Mouse (Mus musculus) cerebellum, adult (tissue): ENCODE data around the gene Agrp.
"Not testable (repeated sequence)": the region's sequence is repeated elsewhere in the genome, so short reads cannot be mapped to it uniquely, and the experiment has no call there.

Source experiments
- ATAC-seq: cut with Nextera tagmentation; 2 replicates; pipeline ENCODE4 v1.9.2; 2017; ENCODE audit warnings: mild to moderate bottlenecking, moderate library complexity, mixed read lengths; ENCODE audit not compliant: insufficient number of reproducible peaks, low FRiP score, low TSS enrichment

Gene Agrp

GRCm38 (mm10) chr8:105604804-105605381 is 32.3 kb downstream of the Agrp start, which contains the start of gene Ripor1:
Gene Ripor1, plus strand, starts transcription at chr8:105605255.
- ATAC-seq = peak; percentile 60

- ATAC-seq = not testable (repeated sequence)
These were observed 34.7 kb downstream of the Agrp start for GRCm38 (mm10) chr8:105602540-105602939.

- no peak for ATAC-seq
These were observed 35.9 kb downstream of the Agrp start for GRCm38 (mm10) chr8:105601301-105601700.

- no peak for ATAC-seq
These were observed 38.4 kb downstream of the Agrp start for GRCm38 (mm10) chr8:105598777-105599176.

- peak; percentile 70 for ATAC-seq
These were observed 40.7 kb downstream of the Agrp start for GRCm38 (mm10) chr8:105596362-105597034.

- no peak for ATAC-seq
These were observed 42.5 kb downstream of the Agrp start for GRCm38 (mm10) chr8:105594451-105595242.

- ATAC-seq = no peak
These were observed 43.3 kb downstream of the Agrp start for GRCm38 (mm10) chr8:105593859-105594258.

- ATAC-seq = no peak
These were observed 44.8 kb downstream of the Agrp start for GRCm38 (mm10) chr8:105592431-105592830.

GRCm38 (mm10) chr8:105579719-105580118 is 57.5 kb downstream of the Agrp start:
- no peak for ATAC-seq

GRCm38 (mm10) chr8:105575538-105575937 is 61.7 kb downstream of the Agrp start:
- no peak; the same call in 1 of the 2 replicates for ATAC-seq

- ATAC-seq = no peak
These were observed 62.5 kb downstream of the Agrp start for GRCm38 (mm10) chr8:105574741-105575140.

GRCm38 (mm10) chr8:105573427-105573826 is 63.8 kb downstream of the Agrp start:
- no peak for ATAC-seq

- no peak for ATAC-seq
These were observed 65.4 kb downstream of the Agrp start for GRCm38 (mm10) chr8:105571810-105572209.

- ATAC-seq = no peak; the same call in 1 of the 2 replicates
These were observed 70.2 kb downstream of the Agrp start for GRCm38 (mm10) chr8:105566703-105567595.

- peak; percentile 95 for ATAC-seq
These were observed 71.1 kb downstream of the Agrp start, which contains the start of gene Atp6v0d1 for GRCm38 (mm10) chr8:105565952-105566702. Gene Atp6v0d1, minus strand, starts transcription at chr8:105566047.

- ATAC-seq = peak; percentile 38
These were observed 71.8 kb downstream of the Agrp start for GRCm38 (mm10) chr8:105565401-105565881.

- ATAC-seq = not testable (repeated sequence)
These were observed 72.5 kb downstream of the Agrp start for GRCm38 (mm10) chr8:105564573-105565229.

- ATAC-seq = no peak
These were observed 73.3 kb downstream of the Agrp start for GRCm38 (mm10) chr8:105563871-105564270.

- ATAC-seq = no peak
These were observed 74.3 kb downstream of the Agrp start for GRCm38 (mm10) chr8:105562863-105563262.
